Comparison of ENCODE assay signal across 17 mouse cellular contexts in the genomic region with DNA sequence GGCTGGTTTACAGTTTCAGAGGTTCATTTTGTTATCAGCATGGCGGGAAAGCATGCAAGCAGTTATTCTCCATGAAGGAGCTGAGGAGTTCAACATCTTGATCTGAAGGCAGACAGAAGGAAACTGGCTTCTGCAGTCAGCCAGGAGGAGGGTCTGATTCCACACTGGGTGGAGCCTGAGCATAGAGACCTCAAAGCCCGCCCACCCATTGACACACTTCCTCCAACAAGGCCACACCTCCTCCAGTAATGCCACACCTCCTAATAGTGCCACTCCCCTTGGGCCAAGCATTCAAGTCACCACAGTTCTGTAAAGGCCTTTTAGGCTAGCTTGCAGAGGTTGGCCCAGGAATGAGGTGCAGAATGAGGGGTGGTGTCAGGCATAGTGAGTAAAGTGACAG.
DNase-seq lines count a peak whose midpoint lies in the region; ATAC-seq lines count a peak whose summit lies in the region.
"Had no signal": no experiment of that assay in that cellular context is flagged by ENCODE, and none has a peak within 500 bp of the region (broad histone marks: within the 10 kb centered on the region; RNA-seq: fewer than 3 reads in every experiment).

No protein-coding gene starts in this region.

- 80% methylated on average over 2 of the region's 2 CpGs for WGBS in hindbrain, embryonic 16.5 days
- WGBS in heart, embryonic 12.5 days, result 84% methylated on average over 2 of the region's 2 CpGs

- peaks cover 5% of the 10 kb centered on the region; the same call in 1 of the 2 replicates for H3K4me1 ChIP-seq in hindbrain, embryonic 16.5 days (ENCODE audit: control insufficient read depth, insufficient read depth, low read depth, low read length)
- peaks cover 18% of the 10 kb centered on the region for H3K4me1 ChIP-seq in heart, embryonic 12.5 days (replicated peaks)
- H3K4me1 ChIP-seq: intestine, embryonic 15.5 days had no signal

- H3K9me3 ChIP-seq in hindbrain, embryonic 16.5 days (ENCODE audit: control insufficient read depth, low read length), result no peaks in the 10 kb centered on the region
- H3K9me3 ChIP-seq in heart, embryonic 12.5 days (replicated peaks), result no peaks in the 10 kb centered on the region
- H3K9me3 ChIP-seq: heart, embryonic 15.5 days; intestine, embryonic 15.5 days; limb, embryonic 13.5 days; neural tube, embryonic 13.5 days had no signal

- H3K36me3 ChIP-seq in hindbrain, embryonic 16.5 days (ENCODE audit: control insufficient read depth, insufficient read depth, low read length), result no peaks in the 10 kb centered on the region
- H3K36me3 ChIP-seq in heart, embryonic 12.5 days, result no peaks in the 10 kb centered on the region; the same call in 1 of the 2 replicates
- H3K36me3 ChIP-seq: heart, embryonic 15.5 days; intestine, embryonic 15.5 days; limb, embryonic 13.5 days; neural tube, embryonic 13.5 days had no signal

- peak; percentile 25 for DNase-seq in lung, postnatal 10 days
- DNase-seq in lung, postnatal 25 days (ENCODE audit: low spot score), result no peak
- DNase-seq in ES-CJ7 (ENCODE audit: low read depth, low spot score), result peak; percentile 27
- DNase-seq in induced T-regulatory cell, adult 2 months (ENCODE audit: low read depth), result peak; percentile 4
- DNase-seq: cerebellum, adult 11 months; cerebellum, postnatal 36 days; gastrocnemius, postnatal 36 days had no signal

- H3K4me2 ChIP-seq in hindbrain, embryonic 16.5 days (ENCODE audit: low read length), result no peak overlapping the region
- H3K4me2 ChIP-seq in heart, embryonic 12.5 days, result no peak overlapping the region
- H3K4me2 ChIP-seq: heart, embryonic 15.5 days; intestine, embryonic 15.5 days; limb, embryonic 13.5 days; neural tube, embryonic 13.5 days had no signal

- H3K27ac ChIP-seq in hindbrain, embryonic 16.5 days (ENCODE audit: low read depth, low read length), result no peak overlapping the region
- H3K27ac ChIP-seq in heart, embryonic 12.5 days (ENCODE audit: poor library complexity, severe bottlenecking), result no peak overlapping the region
- H3K27ac ChIP-seq: heart, embryonic 15.5 days; intestine, embryonic 15.5 days; layer of hippocampus, adult 2 months; left cerebral cortex, adult 2 months; limb, embryonic 13.5 days; neural tube, embryonic 13.5 days had no signal

- peak; percentile 33 for ATAC-seq in megakaryocyte, adult 5-6 weeks (ENCODE audit: poor library complexity, severe bottlenecking)
- no peak for ATAC-seq in hindbrain, embryonic 16.5 days
- ATAC-seq in heart, embryonic 12.5 days (ENCODE audit: insufficient number of reproducible peaks, low FRiP score), result no peak
- ATAC-seq: intestine, embryonic 15.5 days; midbrain, embryonic 16.5 days had no signal

- H3K4me3 ChIP-seq in hindbrain, embryonic 16.5 days (ENCODE audit: low read length), result no peak overlapping the region
- H3K4me3 ChIP-seq in heart, embryonic 12.5 days, result no peak overlapping the region
- H3K4me3 ChIP-seq: heart, embryonic 15.5 days; intestine, embryonic 15.5 days; layer of hippocampus, adult 2 months; left cerebral cortex, adult 2 months; limb, embryonic 13.5 days; neural tube, embryonic 13.5 days had no signal

- H3K27me3 ChIP-seq in hindbrain, embryonic 16.5 days (replicated peaks; ENCODE audit: control insufficient read depth, insufficient read depth, low read length), result no peaks in the 10 kb centered on the region
- H3K27me3 ChIP-seq in heart, embryonic 12.5 days (replicated peaks), result no peaks in the 10 kb centered on the region
- H3K27me3 ChIP-seq: heart, embryonic 15.5 days; intestine, embryonic 15.5 days; limb, embryonic 13.5 days; neural tube, embryonic 13.5 days had no signal

- no peak overlapping the region for H3K9ac ChIP-seq in hindbrain, embryonic 16.5 days (ENCODE audit: low read depth, low read length)
- H3K9ac ChIP-seq in heart, embryonic 12.5 days, result no peak overlapping the region
- H3K9ac ChIP-seq: heart, embryonic 15.5 days; intestine, embryonic 15.5 days; limb, embryonic 13.5 days; neural tube, embryonic 13.5 days had no signal
